Mouse (Mus musculus): ENCODE measurements at regions not wholly inside any gene's neighbourhood (a gene's known extent, or its start where the extent isn't known, plus 50 kb on each side); places are given as distances from the start of the nearest gene placed in this dataset.

DNA sequence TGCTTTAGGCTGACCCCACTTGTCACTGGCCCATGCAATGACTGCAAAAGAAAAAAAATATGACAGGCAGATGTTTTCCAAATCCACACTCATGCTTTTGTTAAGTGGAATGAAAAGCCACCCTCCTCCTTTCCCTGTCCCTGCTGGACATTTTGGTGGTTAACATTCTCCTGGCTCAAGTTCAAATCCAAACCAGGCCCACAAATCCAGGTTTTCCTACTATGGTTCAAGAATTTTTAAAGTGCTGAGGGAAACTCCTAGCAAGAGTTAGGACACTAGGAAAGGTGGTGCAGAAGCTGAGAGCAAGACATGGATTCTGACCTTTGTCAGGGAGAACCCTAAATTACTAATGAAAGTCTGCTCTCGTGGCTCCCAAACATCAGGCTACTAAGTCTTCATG lies 130.1 kb downstream of the Tas2r134 start:
- no peak for TF ChIP-seq EP300 (IDR thresholded peaks at IDR 0.05; ENCODE audit: low read length)
- TF ChIP-seq POLR2A (IDR thresholded peaks at IDR 0.05; ENCODE audit: low read depth, low read length), result no peak
- no peak for TF ChIP-seq CTCF (conservative IDR thresholded peaks at IDR 0.05 in 1 of 2, IDR thresholded peaks at IDR 0.05 in 1 of 2; ENCODE audit: low read depth in 2 of 2, low read length in 2 of 2)
